Mouse (Mus musculus) spleen, adult 2 months (tissue): Measurements from ENCODE around the gene Tuft1. TPM values are rescaled to one million over a fixed set of nuclear protein-coding genes. Genes with fewer than 3 reads are reported as not detected.
"Not testable (repeated sequence)": the region's sequence is repeated elsewhere in the genome, so short reads cannot be mapped to it uniquely, and the experiment has no call there.

Experiments used
- DNase-seq, 2 experiments: peaks; one replicate each; pipeline versions ENCODE4 v3.0.0 to v3.0.0-alpha.2; 2012 to 2021; ENCODE audit warnings: low spot score in 2 of 2, low read depth in 1 of 2
- H3K27ac ChIP-seq: fragments of 200-500 bp; 2 replicates; pipeline ENCODE4 v1.5.1; 2012; ENCODE audit warnings: low read length, inconsistent platforms; ENCODE audit not compliant: insufficient read depth
- H3K27me3 ChIP-seq: fragments of 200-500 bp; 2 replicates; pipeline ENCODE4 v1.6.1; 2012; ENCODE audit warnings: mild to moderate bottlenecking, moderate library complexity, low read length, inconsistent platforms; ENCODE audit not compliant: control insufficient read depth, insufficient read depth
- H3K36me3 ChIP-seq: fragments of 200-500 bp; 2 replicates; pipeline ENCODE4 v1.6.1; 2012; ENCODE audit warnings: mild to moderate bottlenecking, low read length, inconsistent platforms; ENCODE audit not compliant: control insufficient read depth, insufficient read depth
- H3K4me1 ChIP-seq: fragments of 200-500 bp; 2 replicates; pipeline ENCODE4 v1.6.1; 2011; ENCODE audit warnings: inconsistent platforms; ENCODE audit not compliant: control insufficient read depth, insufficient read depth, insufficient read length
- H3K4me3 ChIP-seq: fragments of 200-500 bp; 2 replicates; pipeline ENCODE4 v1.5.1; 2011; ENCODE audit warnings: mild to moderate bottlenecking, inconsistent platforms; ENCODE audit not compliant: insufficient read depth, insufficient read length; ENCODE audit errors: extremely low read depth
- CTCF ChIP-seq: fragments of 200-500 bp; IDR thresholded peaks from 2 replicates; pipeline ENCODE4 v1.5.1; 2011; ENCODE audit warnings: mild to moderate bottlenecking, inconsistent platforms; ENCODE audit not compliant: insufficient read depth, insufficient read length, insufficient replicate concordance; ENCODE audit errors: extremely low read depth
- POLR2A ChIP-seq: fragments of 200-500 bp; IDR thresholded peaks from 2 replicates; pipeline ENCODE4 v1.6.1; 2011; ENCODE audit warnings: low read depth, low read length, inconsistent platforms
- WGBS: fragments of 180-500 bp; shearing (Covaris S2); methylation state at CpG from one replicate; pipeline ENCODE4 v1.1.7; 2018; 5-methylcytosine and 5-hydroxymethylcytosine counted together
- polyA plus RNA-seq: library from polyadenylated mRNA; depleted of rRNA; stranded (reverse); fragments of >200 nt; gene quantifications from 2 replicates; pipeline ENCODE4 v1.2.3, GENCODE M21; 2012; rRNA removed

The Tuft1 gene
- 1.7 and 1.8 TPM in 2 replicates for polyA plus RNA-seq

GRCm38 (mm10) chr3:94658740-94659095 is at the start of gene Tuft1:
TSS of gene Tuft1 (minus strand) at chr3:94658872.
- H3K27me3 ChIP-seq, H3K27ac ChIP-seq, H3K4me1 ChIP-seq, H3K36me3 ChIP-seq: not testable (repeated sequence)
- H3K4me3 ChIP-seq: peak within 1 kb of the TSS; percentile 47
- under 1% methylated on average over 19 of the region's 33 CpGs for whole genome bisulfite sequencing
- peak in 1 of 2 experiments; percentile 73 for DNase-seq

GRCm38 (mm10) chr3:94703364-94703763 is 44.7 kb upstream of the Tuft1 start:
- peak; percentile 14; the same call in 1 of the 2 replicates for TF ChIP-seq CTCF
- WGBS: 19% methylated on average over 3 of the region's 3 CpGs
- DNase-seq, H3K4me3 ChIP-seq, H3K4me1 ChIP-seq, H3K27me3 ChIP-seq, H3K27ac ChIP-seq, H3K36me3 ChIP-seq: not testable (repeated sequence)

GRCm38 (mm10) chr3:94702856-94703255 is 44.2 kb upstream of the Tuft1 start:
- Histone ChIP-seq H3K27ac (no peak overlapping the region), H3K4me3 (no peak overlapping the region), H3K4me1 (no peaks in the 10 kb centered on the region), H3K36me3 (no peaks in the 10 kb centered on the region), H3K27me3 (no peaks in the 10 kb centered on the region)
- WGBS: 79% methylated on average over 3 of the region's 3 CpGs
- DNase-seq: no peak
- TF ChIP-seq POLR2A: no peak
- TF ChIP-seq CTCF: no peak

GRCm38 (mm10) chr3:94702163-94702810 is 43.6 kb upstream of the Tuft1 start:
- not testable (repeated sequence) for H3K4me1 ChIP-seq, H3K27ac ChIP-seq, H3K27me3 ChIP-seq, H3K4me3 ChIP-seq, DNase-seq, H3K36me3 ChIP-seq
- 83% methylated on average over 7 of the region's 7 CpGs for WGBS

GRCm38 (mm10) chr3:94696257-94696656 is 37.6 kb upstream of the Tuft1 start:
- H3K4me1 ChIP-seq, H3K27ac ChIP-seq: not testable (repeated sequence)
- 85% methylated on average over 4 of the region's 4 CpGs for WGBS

GRCm38 (mm10) chr3:94695591-94695990 is 36.9 kb upstream of the Tuft1 start:
- H3K27ac ChIP-seq, H3K36me3 ChIP-seq, DNase-seq, H3K4me1 ChIP-seq, H3K4me3 ChIP-seq, H3K27me3 ChIP-seq: not testable (repeated sequence)
- 85% methylated on average over 6 of the region's 6 CpGs for WGBS

More at GRCm38 (mm10) chr3:94696257-94696656, 37.6 kb upstream of the Tuft1 start:
- DNase-seq, H3K4me3 ChIP-seq, H3K27me3 ChIP-seq, H3K36me3 ChIP-seq: not testable (repeated sequence)

- H3K4me3 ChIP-seq, H3K36me3 ChIP-seq, H3K27ac ChIP-seq, H3K4me1 ChIP-seq, DNase-seq, H3K27me3 ChIP-seq: not testable (repeated sequence)
- 36% methylated on average over 6 of the region's 8 CpGs for WGBS
These were observed 35.2 kb upstream of the Tuft1 start for GRCm38 (mm10) chr3:94693874-94694273.

GRCm38 (mm10) chr3:94693329-94693825 is 34.7 kb upstream of the Tuft1 start, which contains the start of gene Selenbp2:
TSS of gene Selenbp2 (plus strand) at chr3:94693556.
- Histone ChIP-seq H3K4me3 (no peak within 1 kb of the TSS), H3K27ac (no peak within 1 kb of the TSS), H3K27me3 (no peaks in the 10 kb centered on the region), H3K4me1 (no peaks in the 10 kb centered on the region), H3K36me3 (no peaks in the 10 kb centered on the region)
- WGBS: 50% methylated on average over 5 of the region's 5 CpGs
- no peak for DNase-seq
- TF ChIP-seq CTCF (no peak), POLR2A (no peak)

- not testable (repeated sequence) for H3K4me3 ChIP-seq, H3K27ac ChIP-seq, DNase-seq, H3K4me1 ChIP-seq, H3K36me3 ChIP-seq, H3K27me3 ChIP-seq
- 88% methylated on average over 4 of the region's 4 CpGs for WGBS
These were observed 33.0 kb upstream of the Tuft1 start for GRCm38 (mm10) chr3:94691694-94692093.
